28 mouse cellular contexts compared by ENCODE assay signal in the genomic region with DNA sequence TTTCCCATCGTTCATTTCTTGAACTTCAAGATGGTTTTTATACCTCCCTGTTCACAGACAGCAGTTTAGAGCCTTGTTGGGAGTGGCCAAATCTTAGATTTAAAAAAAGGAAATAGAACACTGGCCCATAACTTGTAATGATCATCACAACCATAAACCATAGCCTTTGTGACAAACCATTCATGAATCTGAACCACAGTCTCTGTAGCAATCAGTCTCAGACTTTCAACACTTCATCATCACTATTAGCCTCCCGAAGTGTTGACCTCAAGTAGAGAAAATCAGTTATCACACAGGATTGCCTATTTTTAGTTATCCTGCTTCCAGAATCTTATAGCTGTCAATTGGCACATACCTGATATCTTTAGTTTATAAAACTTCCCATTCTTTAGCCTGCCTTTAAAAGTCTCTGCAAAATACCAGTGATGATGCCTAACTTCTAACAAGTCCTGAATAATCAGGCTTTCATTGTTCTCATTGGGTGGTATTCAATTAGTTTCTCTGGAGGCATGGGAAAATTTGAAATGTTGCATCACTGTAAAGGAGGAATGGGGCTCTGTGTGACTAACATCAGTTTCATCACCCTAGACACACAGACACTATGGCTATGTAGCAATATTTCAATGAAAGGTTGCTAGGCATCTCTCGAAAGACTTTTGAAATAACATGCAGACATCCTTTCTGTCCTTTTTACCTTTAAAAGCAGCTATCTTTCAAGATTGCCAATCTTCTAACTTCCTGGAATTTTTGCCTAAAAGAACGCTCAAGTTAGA. TPM values are rescaled to one million over a fixed set of nuclear protein-coding genes. Genes with fewer than 3 reads are reported as not detected.
"Had no signal": no experiment of that assay in that cellular context is flagged by ENCODE, and none has a peak within 500 bp of the region (broad histone marks: within the 10 kb centered on the region; RNA-seq: fewer than 3 reads in every experiment).

No protein-coding gene starts in this region.

- H3K4me3 ChIP-seq: kidney, embryonic 15.5 days; left cerebral cortex, adult 2 months; lung, embryonic 15.5 days; midbrain, embryonic 12.5 days; midbrain, embryonic 15.5 days had no signal

- H3K9ac ChIP-seq: kidney, embryonic 15.5 days; liver, embryonic 14.5 days; lung, embryonic 15.5 days; midbrain, embryonic 12.5 days; midbrain, embryonic 15.5 days had no signal

- H3K27me3 ChIP-seq: kidney, embryonic 15.5 days; lung, embryonic 15.5 days; midbrain, embryonic 12.5 days; midbrain, embryonic 15.5 days had no signal

- ATAC-seq: midbrain, embryonic 15.5 days had no signal

- H3K4me2 ChIP-seq: kidney, embryonic 15.5 days; lung, embryonic 15.5 days; midbrain, embryonic 12.5 days; midbrain, embryonic 15.5 days had no signal

- H3K9me3 ChIP-seq: kidney, embryonic 15.5 days; lung, embryonic 15.5 days; midbrain, embryonic 12.5 days; midbrain, embryonic 15.5 days had no signal

- H3K4me1 ChIP-seq: kidney, embryonic 15.5 days; lung, embryonic 15.5 days; midbrain, embryonic 12.5 days; midbrain, embryonic 15.5 days had no signal

- DNase-seq: kidney, adult 8-10 months; kidney, postnatal 10 days; kidney, postnatal 36 days; layer of hippocampus, postnatal 36 days; lung, adult 18-20 months; lung, postnatal 10 days; lung, postnatal 36 days; right cerebral cortex, adult 18-20 months; right cerebral cortex, postnatal 14 days; right cerebral cortex, postnatal 4 days; thymus, adult 2 months; thymus, postnatal 14 days; thymus, postnatal 4 days had no signal

- H3K36me3 ChIP-seq: kidney, embryonic 15.5 days; lung, embryonic 15.5 days; midbrain, embryonic 12.5 days; midbrain, embryonic 15.5 days had no signal

- H3K27ac ChIP-seq: kidney, embryonic 15.5 days; left cerebral cortex, adult 2 months; liver, embryonic 14.5 days; lung, embryonic 15.5 days; midbrain, embryonic 12.5 days; midbrain, embryonic 15.5 days; stomach, postnatal 0 days had no signal

RNA-seq across cellular contexts. Expression of a gene that starts 11.7 kb away (rescaled TPM):
- total RNA-seq: layer of hippocampus, adult 8-10 months; layer of hippocampus, postnatal 10 days; layer of hippocampus, postnatal 36 days; left cerebral cortex, adult 2 months; left cerebral cortex, postnatal 10 days; left cerebral cortex, postnatal 36 days had no signal
- polyA plus RNA-seq: limb, embryonic 11.5 days; lung, embryonic 15.5 days; neural tube, embryonic 11.5 days; neural tube, embryonic 14.5 days; stomach, embryonic 14.5 days had no signal
